Mouse (Mus musculus): Measurements from ENCODE around the gene Prkaa2.
"Not testable (repeated sequence)": the region's sequence is repeated elsewhere in the genome, so short reads cannot be mapped to it uniquely, and the experiment has no call there.

The Prkaa2 gene

DNA sequence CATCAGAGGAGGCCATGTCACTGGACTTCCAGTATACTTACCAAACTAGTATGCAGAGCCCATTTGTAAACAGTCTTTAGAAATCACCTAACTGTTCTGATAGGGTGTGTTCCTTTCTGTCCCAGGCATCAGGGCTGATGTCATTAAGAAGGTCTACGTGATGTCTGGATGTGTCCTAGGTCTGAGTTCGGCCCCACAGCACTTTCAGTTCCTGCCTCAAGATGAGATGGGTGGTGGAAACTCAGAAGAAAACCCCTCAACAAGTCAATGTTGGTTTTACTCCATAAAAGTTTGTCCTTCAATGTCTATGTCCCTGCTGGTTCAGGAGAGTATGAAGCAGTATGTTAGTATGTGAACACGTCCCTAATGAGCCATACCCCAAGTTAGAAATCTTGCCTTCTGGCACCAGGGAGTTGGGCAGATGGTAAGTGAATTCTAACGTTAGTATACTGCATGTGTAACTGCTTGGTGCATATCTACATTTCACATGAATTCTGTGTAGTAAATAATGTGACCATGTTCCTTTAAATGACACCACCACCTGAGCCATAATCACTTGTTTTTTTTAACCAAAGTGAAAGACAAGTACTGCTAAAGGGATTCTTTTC, 93.6 kb downstream of the Prkaa2 start:
- no peak for ATAC-seq (ENCODE audit: low TSS enrichment)

DNA sequence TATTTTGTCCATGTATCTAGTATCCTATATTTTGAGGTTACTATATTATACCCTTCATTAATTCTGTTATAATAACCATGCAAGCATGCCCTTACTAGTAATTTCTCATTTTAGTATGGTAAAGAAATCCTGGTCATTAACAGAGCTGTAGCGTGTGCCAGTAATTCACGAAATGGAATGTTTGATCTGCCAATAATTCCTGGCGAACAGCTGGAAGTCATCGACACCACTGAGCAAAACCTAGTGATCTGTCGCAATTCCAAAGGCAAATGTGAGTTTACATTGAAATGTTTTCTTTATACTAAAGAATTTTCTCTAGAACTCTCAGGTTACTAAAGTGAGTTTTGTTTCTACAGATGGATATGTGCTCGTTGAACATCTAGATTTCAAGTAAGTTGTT, 94.2 kb downstream of the Prkaa2 start:
- no peak for ATAC-seq (ENCODE audit: low TSS enrichment)

DNA sequence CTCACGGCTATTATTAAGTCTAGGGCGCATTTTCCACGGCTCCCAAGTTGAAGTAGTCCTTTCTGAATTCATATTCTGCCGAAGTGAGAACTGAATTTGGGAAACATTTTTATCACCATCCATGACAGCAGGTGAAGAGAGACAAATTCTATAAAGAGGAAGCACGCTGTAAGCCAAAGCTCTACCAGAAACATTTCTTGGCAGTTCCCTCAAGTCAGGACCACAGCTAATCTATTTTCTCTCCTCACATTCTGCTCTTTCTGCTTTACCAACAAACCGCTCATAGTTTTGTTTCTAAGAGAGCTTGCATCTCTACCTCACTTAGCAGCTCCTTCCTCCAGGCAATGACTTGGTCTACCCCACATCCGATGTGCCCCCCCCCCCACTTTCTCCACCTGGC, 96.0 kb downstream of the Prkaa2 start:
- ATAC-seq (ENCODE audit: low TSS enrichment) = peak; percentile 71

GRCm38 (mm10) chr4:105007360-105008018, 102.2 kb downstream of the Prkaa2 start:
- ATAC-seq (ENCODE audit: low TSS enrichment) = no peak

- not testable (repeated sequence) for ATAC-seq (ENCODE audit: low TSS enrichment)
Observed at GRCm38 (mm10) chr4:105004649-105005048, 105.0 kb downstream of the Prkaa2 start.

GRCm38 (mm10) chr4:105004135-105004534, 105.6 kb downstream of the Prkaa2 start:
- no peak for ATAC-seq (ENCODE audit: low TSS enrichment)

DNA sequence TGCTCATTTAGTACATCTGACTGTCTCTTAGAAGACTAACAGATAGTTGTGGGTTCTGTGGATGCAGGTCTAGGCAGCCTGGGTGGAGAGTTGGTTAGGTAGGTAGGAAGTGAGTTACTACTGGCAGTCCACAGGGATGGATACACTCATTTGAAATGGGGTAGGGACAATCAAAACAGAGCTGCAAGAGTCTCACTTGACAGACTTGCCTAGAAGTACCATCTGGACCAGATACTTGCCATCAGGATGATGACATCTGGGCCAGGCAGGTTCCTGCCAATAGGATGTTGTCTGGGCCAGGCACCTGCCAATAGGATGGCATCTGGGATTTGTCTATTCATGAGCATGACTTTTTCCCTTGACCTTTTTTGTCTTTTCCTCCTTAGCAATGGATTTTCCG, 108.0 kb downstream of the Prkaa2 start:
- peak; percentile 41 for ATAC-seq (ENCODE audit: low TSS enrichment)

DNA sequence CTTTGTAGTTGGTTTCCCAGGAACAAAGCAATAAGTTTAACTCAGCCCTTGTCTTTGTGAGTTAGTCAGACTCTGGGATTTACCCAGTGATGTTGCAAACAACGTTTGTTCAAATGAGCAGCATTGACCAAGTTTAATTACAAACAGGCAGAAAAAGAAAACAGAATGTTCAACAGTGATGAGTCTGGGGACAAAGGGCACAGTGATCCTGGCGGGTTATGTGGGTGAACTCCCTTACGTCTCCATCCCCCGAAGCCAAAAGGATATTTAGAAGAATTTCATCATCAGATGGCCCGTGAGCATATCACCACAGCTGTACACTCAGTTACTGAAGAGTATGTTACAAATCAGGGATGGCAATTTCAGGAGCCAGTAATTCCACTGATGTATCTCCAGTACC, 110.0 kb downstream of the Prkaa2 start:
- ATAC-seq (ENCODE audit: low TSS enrichment) = no peak

GRCm38 (mm10) chr4:104993140-104993874, 116.4 kb downstream of the Prkaa2 start:
- no peak for ATAC-seq (ENCODE audit: low TSS enrichment)

DNA sequence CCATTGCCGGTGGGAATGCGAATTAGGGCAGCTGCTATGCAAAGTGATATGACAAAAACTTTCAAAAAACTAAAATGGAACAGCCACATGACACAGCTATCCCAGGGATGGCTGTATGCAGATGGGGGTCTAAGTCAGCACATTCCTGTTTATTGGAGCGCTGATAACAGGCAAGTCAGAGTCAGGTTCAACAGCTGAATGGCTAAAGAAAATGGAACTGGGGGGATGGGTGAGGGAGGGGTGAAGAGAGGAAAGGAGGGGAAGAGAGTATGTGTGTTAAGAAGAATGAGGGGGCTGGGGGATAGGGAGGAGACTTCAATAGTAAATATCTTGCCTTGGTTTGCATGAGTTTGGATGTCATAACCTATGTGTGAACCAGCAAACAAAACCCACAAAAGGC, 117.4 kb downstream of the Prkaa2 start:
- no peak for ATAC-seq (ENCODE audit: low TSS enrichment)

DNA sequence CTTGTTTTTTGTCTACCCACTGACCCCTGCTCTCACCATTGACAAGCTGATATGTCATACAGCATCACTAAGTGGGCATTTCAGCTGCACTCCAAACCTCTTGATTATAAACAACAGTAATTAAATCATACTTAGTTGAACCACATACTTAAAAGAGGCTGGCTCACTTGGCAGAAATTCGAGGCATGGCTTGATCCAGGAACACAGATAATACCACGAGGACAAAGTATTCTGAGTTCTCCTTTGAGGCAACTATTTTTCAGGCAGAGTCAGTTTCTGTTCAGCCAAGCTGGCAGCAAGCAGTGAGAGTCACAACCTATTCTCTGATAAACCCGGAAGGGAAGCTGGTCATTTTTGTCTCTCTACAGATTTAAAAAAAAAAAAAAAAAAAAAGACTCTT, 119.0 kb downstream of the Prkaa2 start:
- ATAC-seq (ENCODE audit: low TSS enrichment) = no peak

- ATAC-seq (ENCODE audit: low TSS enrichment) = peak; percentile 41; the same call in 1 of the 2 replicates
Observed at GRCm38 (mm10) chr4:104990016-104990415, 119.7 kb downstream of the Prkaa2 start.

DNA sequence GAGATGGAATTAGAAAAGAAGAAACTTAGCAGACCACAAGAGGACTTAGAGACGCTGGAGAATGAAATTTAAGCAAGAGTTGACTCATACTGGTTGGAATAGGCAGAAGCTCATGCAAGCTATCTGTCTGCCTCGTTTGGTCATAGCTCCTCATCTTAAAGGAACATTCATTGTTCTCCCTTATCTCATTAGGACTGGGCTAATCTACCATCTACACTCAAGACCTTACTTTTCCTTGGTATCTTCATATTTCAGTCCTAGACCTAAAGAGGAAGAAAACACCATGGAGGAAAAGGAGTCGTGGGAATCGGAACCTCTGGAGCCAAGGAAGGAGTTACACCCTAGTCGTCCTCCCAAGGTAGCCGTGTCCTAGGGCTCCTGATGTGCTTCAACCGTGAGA, 121.0 kb downstream of the Prkaa2 start:
- no peak for ATAC-seq (ENCODE audit: low TSS enrichment)

DNA sequence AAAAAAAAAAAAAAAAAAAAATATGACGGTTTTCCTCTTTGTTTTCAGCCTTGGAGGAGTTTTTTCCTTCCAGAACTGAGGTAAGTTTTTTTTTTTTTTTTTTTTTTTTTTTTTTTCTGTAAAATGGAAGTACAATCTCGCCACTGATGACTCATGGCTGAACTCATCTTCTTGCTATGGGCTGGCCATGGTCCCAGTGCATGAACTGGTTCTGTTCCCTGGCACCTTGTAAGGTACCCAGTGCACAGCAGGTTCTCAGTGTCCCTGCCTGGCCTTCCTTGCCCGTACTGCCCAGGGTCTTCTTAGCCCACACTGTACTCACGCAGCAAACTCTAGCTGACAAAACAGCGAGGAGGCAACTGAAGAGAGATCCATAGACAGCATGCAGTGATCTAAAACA, 121.6 kb downstream of the Prkaa2 start:
- no peak for ATAC-seq (ENCODE audit: low TSS enrichment)

DNA sequence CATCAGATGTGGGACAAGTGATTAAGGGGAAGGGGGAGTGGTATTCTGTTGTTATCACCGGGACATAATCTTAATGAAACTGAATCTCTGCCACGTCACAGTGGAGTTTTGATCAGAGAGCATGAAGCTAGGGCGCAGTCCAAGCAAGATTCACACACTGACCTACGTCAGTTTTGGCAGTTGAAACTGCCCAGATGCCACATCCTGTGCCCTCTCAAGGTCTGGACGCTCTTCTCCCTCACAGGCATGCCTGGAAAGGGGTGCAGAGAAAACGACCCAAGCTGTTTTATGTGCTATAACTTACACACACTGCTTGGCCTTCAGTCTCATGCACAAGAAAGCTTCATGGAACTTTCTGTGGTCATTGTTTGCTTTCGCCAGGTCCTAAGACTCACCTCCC, 122.1 kb downstream of the Prkaa2 start:
- ATAC-seq (ENCODE audit: low TSS enrichment) = no peak

- ATAC-seq (ENCODE audit: low TSS enrichment) = no peak
Observed at GRCm38 (mm10) chr4:104985960-104986632, 123.6 kb downstream of the Prkaa2 start.

All from frontal cortex, adult (tissue).